Mouse (Mus musculus): ENCODE data around the gene Afmid.

- TF ChIP-seq CTCF (IDR thresholded peaks at IDR 0.05; ENCODE audit: borderline replicate concordance, control insufficient read depth, extremely low read depth, insufficient read depth, low read length, poor library complexity) (no peak), POLR2A (IDR thresholded peaks at IDR 0.05; ENCODE audit: control insufficient read depth, extremely low read depth, insufficient read depth, low read length, poor library complexity) (no peak)
Observed at GRCm38 (mm10) chr11:117792281-117792888, 33.3 kb upstream of the Afmid start.
